Mouse (Mus musculus): ENCODE results near the gene Dnajc2. TPM values are rescaled to one million over a fixed set of nuclear protein-coding genes. Genes with fewer than 3 reads are reported as not detected.
A peak's percentile ranks its signal among the peaks of the same experiment; 100 is the strongest.

Gene Dnajc2
- polyA plus RNA-seq, 1 experiment: 22.3 TPM

- TF ChIP-seq USF1 (IDR thresholded peaks at IDR 0.05; ENCODE audit: low read depth): no peak
- TF ChIP-seq CEBPB (IDR thresholded peaks at IDR 0.05; ENCODE audit: low read depth): no peak
- no peak for TF ChIP-seq MAX (IDR thresholded peaks at IDR 0.05)
- TF ChIP-seq MYOD1 (IDR thresholded peaks at IDR 0.05; ENCODE audit: control insufficient read depth, insufficient read length, low read depth): no peak
- no peak for TF ChIP-seq CTCF (IDR thresholded peaks at IDR 0.05; ENCODE audit: control insufficient read depth, insufficient read depth, insufficient read length)
- TF ChIP-seq FOSL1 (IDR thresholded peaks at IDR 0.05; ENCODE audit: insufficient read depth, low read length, poor library complexity, severe bottlenecking): no peak
- no peak for TF ChIP-seq MYOG (IDR thresholded peaks at IDR 0.05; ENCODE audit: control insufficient read depth, extremely low read depth, insufficient read length)
- H3K79me2 ChIP-seq (ENCODE audit: control insufficient read depth, insufficient read depth): peaks cover 85% of the 10 kb centered on the region
- H3K27me3 ChIP-seq (ENCODE audit: control insufficient read depth, insufficient read depth, insufficient read length): no peaks in the 10 kb centered on the region
- no peak overlapping the region for H3ac ChIP-seq (ENCODE audit: control insufficient read depth, insufficient read length, low read depth)
- peaks cover 71% of the 10 kb centered on the region for H3K79me3 ChIP-seq (ENCODE audit: low read depth)
- H3K4me3 ChIP-seq (ENCODE audit: insufficient read depth, poor library complexity, severe bottlenecking): no peak overlapping the region
- peaks cover 19% of the 10 kb centered on the region for H3K36me3 ChIP-seq (ENCODE audit: control insufficient read depth, insufficient read depth)
Observed at GRCm38 (mm10) chr5:21789061-21789460, 4.0 kb upstream of the Dnajc2 start.

GRCm38 (mm10) chr5:21787186-21788105 lies 2.4 kb upstream of the Dnajc2 start:
- no peaks in the 10 kb centered on the region for H3K27me3 ChIP-seq (ENCODE audit: control insufficient read depth, insufficient read depth, insufficient read length)
- peaks cover 85% of the 10 kb centered on the region for H3K79me2 ChIP-seq (ENCODE audit: control insufficient read depth, insufficient read depth)
- H3K79me3 ChIP-seq (ENCODE audit: low read depth): peaks cover 76% of the 10 kb centered on the region
- peak overlapping the region; percentile 95 for H3ac ChIP-seq (ENCODE audit: control insufficient read depth, insufficient read length, low read depth)
- peaks cover 26% of the 10 kb centered on the region for H3K36me3 ChIP-seq (ENCODE audit: control insufficient read depth, insufficient read depth)
- no peak for TF ChIP-seq MYOG (IDR thresholded peaks at IDR 0.05; ENCODE audit: control insufficient read depth, extremely low read depth, insufficient read length)
- TF ChIP-seq FOSL1 (IDR thresholded peaks at IDR 0.05; ENCODE audit: insufficient read depth, low read length, poor library complexity, severe bottlenecking): no peak
- no peak for TF ChIP-seq MYOD1 (IDR thresholded peaks at IDR 0.05; ENCODE audit: control insufficient read depth, insufficient read length, low read depth)
- TF ChIP-seq CTCF (IDR thresholded peaks at IDR 0.05; ENCODE audit: control insufficient read depth, insufficient read depth, insufficient read length): no peak
- no peak for TF ChIP-seq MAX (IDR thresholded peaks at IDR 0.05)
- no peak for TF ChIP-seq CEBPB (IDR thresholded peaks at IDR 0.05; ENCODE audit: low read depth)
- TF ChIP-seq USF1 (IDR thresholded peaks at IDR 0.05; ENCODE audit: low read depth): no peak
- peak overlapping the region; percentile 69 for H3K4me3 ChIP-seq (ENCODE audit: insufficient read depth, poor library complexity, severe bottlenecking)

GRCm38 (mm10) chr5:21786258-21787185 lies 1.5 kb upstream of the Dnajc2 start:
- H3K36me3 ChIP-seq (ENCODE audit: control insufficient read depth, insufficient read depth): peaks cover 34% of the 10 kb centered on the region
- H3K79me3 ChIP-seq (ENCODE audit: low read depth): peaks cover 68% of the 10 kb centered on the region
- H3K79me2 ChIP-seq (ENCODE audit: control insufficient read depth, insufficient read depth): peaks cover 84% of the 10 kb centered on the region
- no peaks in the 10 kb centered on the region for H3K27me3 ChIP-seq (ENCODE audit: control insufficient read depth, insufficient read depth, insufficient read length)
- H3ac ChIP-seq (ENCODE audit: control insufficient read depth, insufficient read length, low read depth): peak overlapping the region; percentile 95
- H3K4me3 ChIP-seq (ENCODE audit: insufficient read depth, poor library complexity, severe bottlenecking): peak overlapping the region; percentile 69
- peak; percentile 86 for TF ChIP-seq MAX (IDR thresholded peaks at IDR 0.05)
- no peak for TF ChIP-seq CEBPB (IDR thresholded peaks at IDR 0.05; ENCODE audit: low read depth)
- TF ChIP-seq USF1 (IDR thresholded peaks at IDR 0.05; ENCODE audit: low read depth): no peak

GRCm38 (mm10) chr5:21785776-21786175 lies 725 bp upstream of the Dnajc2 start:
- H3ac ChIP-seq (ENCODE audit: control insufficient read depth, insufficient read length, low read depth): no peak overlapping the region
- TF ChIP-seq CEBPB (IDR thresholded peaks at IDR 0.05; ENCODE audit: low read depth) (no peak), FOSL1 (IDR thresholded peaks at IDR 0.05; ENCODE audit: insufficient read depth, low read length, poor library complexity, severe bottlenecking) (no peak), USF1 (IDR thresholded peaks at IDR 0.05; ENCODE audit: low read depth) (no peak), MAX (IDR thresholded peaks at IDR 0.05) (no peak), CTCF (IDR thresholded peaks at IDR 0.05; ENCODE audit: control insufficient read depth, insufficient read depth, insufficient read length) (no peak), MYOD1 (IDR thresholded peaks at IDR 0.05; ENCODE audit: control insufficient read depth, insufficient read length, low read depth) (no peak), MYOG (IDR thresholded peaks at IDR 0.05; ENCODE audit: control insufficient read depth, extremely low read depth, insufficient read length) (no peak)
- H3K79me3 ChIP-seq (ENCODE audit: low read depth): peaks cover 60% of the 10 kb centered on the region
- peaks cover 32% of the 10 kb centered on the region for H3K36me3 ChIP-seq (ENCODE audit: control insufficient read depth, insufficient read depth)
- H3K27me3 ChIP-seq (ENCODE audit: control insufficient read depth, insufficient read depth, insufficient read length): no peaks in the 10 kb centered on the region
- peaks cover 77% of the 10 kb centered on the region for H3K79me2 ChIP-seq (ENCODE audit: control insufficient read depth, insufficient read depth)
- H3K4me3 ChIP-seq (ENCODE audit: insufficient read depth, poor library complexity, severe bottlenecking): no peak overlapping the region

- Histone ChIP-seq H3K79me3 (ENCODE audit: low read depth) (peaks cover 47% of the 10 kb centered on the region), H3K4me3 (ENCODE audit: insufficient read depth, poor library complexity, severe bottlenecking) (peak overlapping the region; percentile 71), H3K27me3 (ENCODE audit: control insufficient read depth, insufficient read depth, insufficient read length) (no peaks in the 10 kb centered on the region), H3ac (ENCODE audit: control insufficient read depth, insufficient read length, low read depth) (peak overlapping the region; percentile 88), H3K79me2 (ENCODE audit: control insufficient read depth, insufficient read depth) (peaks cover 71% of the 10 kb centered on the region), H3K36me3 (ENCODE audit: control insufficient read depth, insufficient read depth) (peaks cover 40% of the 10 kb centered on the region)
- no peak for TF ChIP-seq CEBPB (IDR thresholded peaks at IDR 0.05; ENCODE audit: low read depth)
- TF ChIP-seq CTCF (IDR thresholded peaks at IDR 0.05; ENCODE audit: control insufficient read depth, insufficient read depth, insufficient read length): no peak
- no peak for TF ChIP-seq USF1 (IDR thresholded peaks at IDR 0.05; ENCODE audit: low read depth)
- TF ChIP-seq MYOG (IDR thresholded peaks at IDR 0.05; ENCODE audit: control insufficient read depth, extremely low read depth, insufficient read length): no peak
- TF ChIP-seq FOSL1 (IDR thresholded peaks at IDR 0.05; ENCODE audit: insufficient read depth, low read length, poor library complexity, severe bottlenecking): no peak
- TF ChIP-seq MYOD1 (IDR thresholded peaks at IDR 0.05; ENCODE audit: control insufficient read depth, insufficient read length, low read depth): no peak
- TF ChIP-seq MAX (IDR thresholded peaks at IDR 0.05): no peak
Observed at GRCm38 (mm10) chr5:21784161-21785052, 644 bp downstream of the Dnajc2 start.
